Mouse (Mus musculus) retina, embryonic 14.5 days (tissue): ENCODE data around the gene Adamts4.
"Not testable (repeated sequence)": the region's sequence is repeated elsewhere in the genome, so short reads cannot be mapped to it uniquely, and the experiment has no call there.

ENCODE experiments used
- DNase-seq: peaks from one replicate; pipeline ENCODE4 v3.0.0-alpha.2; 2015; ENCODE audit warnings: low spot score

Adamts4 gene

DNA sequence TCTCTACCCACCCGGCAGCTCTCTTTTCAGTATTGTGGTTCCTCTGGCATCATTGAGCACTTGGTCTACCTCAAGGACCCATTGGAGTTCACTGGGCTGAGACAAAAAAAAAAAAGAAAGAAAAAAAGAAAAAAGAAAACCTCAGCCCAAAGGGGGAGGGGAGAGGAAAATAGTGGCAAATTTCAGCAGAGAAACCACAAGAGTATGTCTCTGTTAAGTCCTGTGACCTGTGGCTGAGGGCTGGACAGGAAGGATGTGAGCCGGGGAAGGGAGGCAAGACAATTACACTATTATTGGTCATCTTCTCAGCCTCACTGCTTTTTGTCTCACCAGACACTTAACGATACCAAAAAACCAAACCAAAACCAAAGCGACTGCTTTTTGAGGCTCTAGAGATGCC lies 18.4 kb upstream of the Adamts4 start:
- DNase-seq: no peak

DNA sequence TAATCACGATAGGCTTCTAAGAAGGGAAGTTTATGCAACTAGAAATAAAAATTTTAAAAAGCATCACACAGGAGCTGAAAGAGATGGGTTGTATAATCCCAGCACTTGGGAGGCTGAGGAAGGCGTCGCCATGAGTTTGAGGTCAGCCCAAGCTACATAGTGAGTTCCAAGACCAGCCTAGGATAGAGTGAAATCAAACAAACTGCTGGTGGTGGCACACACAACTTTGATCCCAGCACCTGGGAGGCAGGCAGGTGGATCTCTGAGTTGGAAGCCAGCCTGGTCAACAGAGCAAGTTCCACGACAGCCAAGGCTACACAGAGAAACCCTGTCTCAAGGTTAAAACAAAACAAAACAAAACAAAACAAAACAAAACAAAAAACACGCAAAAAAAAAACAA lies 17.9 kb upstream of the Adamts4 start:
- DNase-seq: no peak

DNA sequence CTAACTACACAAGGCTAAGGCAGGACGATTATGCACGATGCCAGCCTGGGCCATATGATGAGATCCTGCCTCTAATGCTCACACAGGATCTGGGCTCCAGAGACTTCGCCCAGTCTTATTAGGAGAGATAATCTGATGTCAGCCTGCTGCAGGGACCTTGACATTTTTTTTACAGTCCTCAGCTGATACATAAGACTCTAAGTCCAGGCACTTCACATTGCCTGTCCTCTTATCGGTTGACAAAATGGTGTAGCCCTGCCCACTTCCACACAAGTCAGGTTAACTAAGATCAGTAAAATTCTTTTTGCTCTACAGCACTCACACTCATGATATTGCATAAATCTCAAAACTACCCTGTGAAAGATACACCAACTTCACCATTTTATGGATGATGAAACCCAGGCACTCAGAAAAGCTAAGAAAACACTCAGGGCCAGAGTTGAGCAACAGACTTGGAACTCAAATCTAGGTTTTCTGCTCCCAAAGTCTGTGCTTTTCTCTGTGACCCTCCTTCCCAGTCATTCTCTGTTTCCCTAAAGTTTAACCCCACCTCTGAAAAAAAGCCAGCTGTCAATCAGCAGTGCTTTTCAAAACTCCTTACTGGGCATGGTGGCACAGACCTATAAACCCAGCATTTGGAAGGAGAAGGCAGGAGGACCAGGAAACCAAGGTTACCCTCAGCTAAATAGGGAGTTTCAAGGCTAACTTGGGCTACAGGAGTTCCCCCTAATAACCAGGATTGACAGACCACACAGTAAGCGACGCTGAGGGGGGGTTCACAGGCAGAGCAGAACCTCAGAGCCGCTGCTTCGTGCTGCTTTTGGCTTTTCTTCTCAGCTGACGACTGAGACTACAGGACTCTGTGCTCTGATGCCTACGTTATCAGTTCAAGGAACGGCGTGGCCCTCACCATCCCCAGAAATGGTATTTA lies 17.2 kb upstream of the Adamts4 start:
- no peak for DNase-seq

DNA sequence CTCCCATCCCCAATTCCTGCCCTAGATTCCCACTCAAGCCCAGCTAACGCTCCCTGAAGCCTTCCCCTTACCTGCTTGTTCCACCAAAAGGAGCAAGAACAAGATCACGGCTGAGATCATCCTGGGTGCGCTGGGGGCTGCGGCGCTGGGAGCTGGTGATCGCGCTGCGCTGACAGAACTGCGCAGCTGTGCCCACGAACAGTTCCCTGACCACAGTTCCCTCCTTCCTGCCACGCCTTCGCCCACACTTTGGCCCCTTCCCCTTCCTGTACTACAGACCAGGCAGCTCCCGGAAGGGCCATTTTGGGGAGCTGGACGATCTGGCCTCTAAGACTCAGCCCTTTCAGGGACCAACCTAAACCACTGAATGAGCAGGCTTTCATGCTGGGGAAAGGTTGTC lies 16.1 kb upstream of the Adamts4 start, which contains the start of gene Fcer1g:
TSS of gene Fcer1g (minus strand) at position 240 of the 400 bp plus-strand sequence.
- DNase-seq: no peak

DNA sequence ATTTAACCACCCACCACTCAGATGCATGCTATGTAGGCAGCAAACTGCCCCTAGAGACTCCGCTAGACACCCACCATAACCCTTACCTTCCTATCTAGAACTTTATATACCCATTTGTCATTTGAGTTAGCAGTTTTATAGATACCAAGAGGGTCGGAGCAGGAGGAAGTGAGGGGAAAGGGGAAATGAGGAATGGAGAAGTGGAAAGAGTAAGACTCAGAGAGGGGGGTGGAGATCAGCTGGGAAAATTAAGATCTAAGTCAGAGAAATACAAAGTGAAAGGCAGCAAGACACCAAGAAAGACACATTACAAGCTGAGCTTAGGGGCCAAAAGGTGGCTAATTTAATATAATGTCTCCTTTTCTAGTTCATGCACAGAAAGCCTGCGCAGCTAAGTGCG lies 15.7 kb upstream of the Adamts4 start:
- no peak for DNase-seq

DNA sequence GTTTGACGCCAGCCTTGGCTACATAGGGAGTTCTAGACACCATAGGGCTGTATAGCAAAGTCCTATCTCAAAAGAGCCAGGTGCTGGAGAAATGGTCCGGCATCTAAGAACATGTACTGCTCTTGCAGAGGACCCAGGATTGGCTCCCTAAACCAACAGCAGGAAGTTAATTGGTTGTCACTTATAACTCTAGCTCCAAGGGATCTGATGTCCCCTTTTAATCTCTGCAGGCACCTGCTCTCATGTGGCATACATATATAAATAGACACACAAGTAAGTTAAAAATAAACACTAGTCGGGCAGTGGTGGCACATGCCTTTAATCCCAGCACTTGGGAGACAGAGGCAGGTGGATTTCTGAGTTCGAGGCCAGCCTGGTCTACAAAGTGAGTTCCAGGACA lies 14.4 kb upstream of the Adamts4 start:
- no peak for DNase-seq

DNA sequence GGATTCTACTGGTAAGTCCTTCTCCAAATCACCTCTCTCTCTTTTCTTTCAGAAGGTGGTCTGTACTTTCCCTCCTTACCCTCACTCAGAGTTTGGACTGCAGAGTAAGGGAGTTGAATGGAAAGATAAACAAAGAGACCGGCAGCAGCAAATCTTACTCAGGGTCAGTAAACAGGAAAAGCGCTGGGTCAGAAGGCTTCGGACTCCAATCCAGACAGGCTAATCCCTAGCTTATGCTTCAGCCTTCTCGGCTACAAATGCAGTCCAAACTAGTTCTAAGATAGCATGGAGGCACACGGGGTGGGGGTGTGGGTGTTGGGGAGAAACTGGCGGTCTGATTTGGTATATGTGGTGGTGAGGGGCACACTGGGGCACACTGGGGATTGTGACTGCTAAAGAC lies 12.8 kb upstream of the Adamts4 start:
- DNase-seq: no peak

DNA sequence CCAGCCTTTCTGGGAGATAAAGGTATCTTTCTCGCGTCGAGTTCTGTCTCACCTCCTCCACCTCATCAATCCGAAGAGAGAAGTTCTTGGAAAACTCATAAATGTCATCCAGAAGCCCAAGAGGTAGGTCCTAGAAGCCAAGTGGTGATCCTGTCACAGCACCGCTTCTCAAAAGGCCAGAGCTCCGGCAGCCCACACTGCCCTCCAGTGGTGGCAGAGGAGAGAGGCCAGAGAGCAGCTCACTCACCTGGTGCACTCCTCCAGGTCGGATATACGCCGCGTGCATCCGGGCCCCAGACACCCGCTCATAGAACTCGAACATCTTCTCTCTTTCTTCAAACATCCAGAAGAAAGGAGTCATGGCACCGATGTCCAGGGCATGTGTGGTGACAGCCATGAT lies 11.8 kb upstream of the Adamts4 start:
- DNase-seq: peak; percentile 73

DNA sequence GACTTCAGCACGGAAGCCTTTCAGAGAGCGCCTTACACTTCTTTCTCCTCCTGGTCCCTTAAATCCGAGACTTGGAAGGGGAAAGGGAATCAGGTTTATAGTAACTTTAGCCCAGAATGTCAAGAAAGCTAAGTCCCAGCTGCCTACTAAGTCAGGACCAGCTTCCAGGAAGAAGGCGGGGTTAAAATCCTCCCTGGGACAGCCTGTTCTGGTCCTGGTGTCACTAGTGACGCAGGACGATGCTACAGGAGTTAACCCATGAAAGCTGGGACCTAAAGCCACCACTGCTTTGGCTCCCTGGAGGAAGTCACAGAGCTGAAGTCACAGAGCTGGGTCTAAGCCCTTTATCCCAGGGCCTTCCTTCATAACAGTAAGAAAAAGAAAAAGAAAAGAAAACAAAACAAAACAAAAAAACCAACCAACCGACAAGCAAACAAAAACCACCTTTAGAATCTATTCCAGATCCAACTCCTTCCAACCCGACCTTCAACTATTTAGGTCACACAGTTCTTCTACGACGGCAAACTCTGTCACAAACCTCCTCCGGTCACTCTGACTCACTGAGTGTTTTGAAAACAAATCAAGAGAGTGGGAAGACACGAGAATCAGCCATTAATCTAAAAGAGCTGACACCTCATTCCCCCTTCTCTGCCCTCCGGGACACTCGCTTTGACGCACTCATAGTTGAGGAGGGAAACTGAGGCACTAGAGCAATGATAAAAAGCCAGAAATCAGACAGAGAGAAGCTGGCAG lies 10.1 kb upstream of the Adamts4 start:
- no peak for DNase-seq

DNA sequence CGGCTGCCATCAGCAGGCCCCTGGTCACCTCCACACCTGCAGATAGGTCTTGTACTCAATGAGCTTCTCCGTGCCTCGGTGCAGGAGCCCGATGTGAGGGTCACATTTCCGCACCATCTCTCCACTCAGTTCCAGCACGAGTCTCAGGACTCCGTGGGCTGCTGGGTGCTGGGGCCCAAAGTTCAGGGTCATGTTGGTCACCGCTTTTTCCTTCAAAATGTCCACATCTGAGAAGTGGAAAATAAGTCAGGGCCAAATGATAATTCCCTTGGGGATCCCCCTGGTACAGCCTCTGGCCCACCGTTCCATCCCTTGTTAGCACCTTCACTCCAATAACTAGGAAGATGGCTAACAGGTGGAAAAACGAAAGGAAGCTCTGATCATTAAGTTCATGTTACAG lies 9.3 kb upstream of the Adamts4 start:
- no peak for DNase-seq

DNA sequence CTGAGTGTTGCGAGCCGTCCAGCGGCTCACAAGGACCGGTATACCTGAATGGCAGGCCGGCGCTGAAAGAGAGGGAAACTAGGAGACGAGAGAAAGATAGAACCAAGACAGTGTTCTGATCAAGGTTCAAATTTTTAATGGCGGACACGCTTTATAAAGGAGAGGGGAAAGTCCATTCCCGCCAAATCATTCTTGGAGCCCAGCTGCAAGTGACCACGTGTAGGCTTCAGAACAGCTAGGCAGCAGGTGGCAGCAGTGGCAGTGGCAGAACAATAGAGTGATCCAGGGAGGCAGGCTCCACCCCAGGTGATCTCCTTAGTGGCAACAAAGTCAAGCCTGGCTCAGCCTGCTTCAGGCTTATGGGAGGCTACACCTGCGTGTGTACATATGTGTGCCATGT lies 8.3 kb upstream of the Adamts4 start:
- DNase-seq: not testable (repeated sequence)

DNA sequence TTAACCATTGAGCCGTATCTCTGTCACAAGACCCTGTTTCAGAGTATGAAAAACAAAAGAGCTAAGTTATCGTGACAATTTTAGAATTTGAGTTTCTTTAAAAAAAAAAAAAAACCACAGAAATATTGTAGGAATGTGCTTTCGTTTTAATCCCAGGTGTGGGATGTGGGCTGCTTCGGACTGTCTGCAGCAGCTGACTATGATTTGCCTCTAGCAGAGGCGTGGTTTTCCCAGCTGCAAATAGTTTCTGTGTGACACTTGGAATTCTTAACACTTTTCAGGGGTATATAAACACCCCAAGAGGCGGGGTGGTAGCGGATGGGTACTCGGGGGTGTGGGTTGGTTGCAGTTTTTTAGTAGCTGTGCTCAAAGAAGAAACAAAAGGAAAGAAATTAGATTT lies 4.9 kb upstream of the Adamts4 start:
- DNase-seq: no peak

DNA sequence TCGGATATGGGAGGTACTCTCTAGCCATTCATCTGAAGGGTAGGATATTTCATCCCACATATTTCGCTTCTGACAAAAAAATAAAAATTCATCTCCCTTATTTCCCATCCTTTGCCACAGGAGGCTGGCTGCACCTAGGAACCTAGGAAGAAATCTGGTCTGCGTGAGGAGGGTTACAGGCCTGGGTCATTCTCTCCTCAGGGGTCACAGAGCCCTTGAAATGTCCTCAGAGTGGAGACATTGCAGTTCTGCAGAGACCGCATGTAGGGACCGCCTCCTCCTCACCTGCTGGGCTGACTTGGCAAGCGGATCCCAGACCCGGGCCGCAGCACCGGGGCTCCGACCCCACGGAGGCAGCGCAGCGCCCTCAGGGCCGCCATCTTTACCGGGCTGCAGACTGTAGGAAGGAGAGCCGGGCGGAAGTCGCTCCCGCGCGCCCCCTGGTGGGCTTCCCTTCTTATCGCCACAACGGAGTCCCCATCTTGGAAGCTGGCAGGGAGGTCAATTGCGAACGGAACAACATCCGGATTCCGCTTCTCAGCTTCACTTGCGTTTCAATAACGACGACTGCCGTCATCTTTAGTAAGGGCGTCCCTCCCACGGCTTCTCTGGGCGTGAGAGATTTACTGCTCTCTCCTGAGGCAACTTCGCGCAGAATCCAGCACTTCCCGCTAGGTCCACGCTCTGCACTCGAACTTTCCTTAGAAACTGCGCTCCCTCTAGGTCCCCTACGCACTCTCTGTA lies 3.3 kb upstream of the Adamts4 start:
- peak; percentile 100 for DNase-seq

DNA sequence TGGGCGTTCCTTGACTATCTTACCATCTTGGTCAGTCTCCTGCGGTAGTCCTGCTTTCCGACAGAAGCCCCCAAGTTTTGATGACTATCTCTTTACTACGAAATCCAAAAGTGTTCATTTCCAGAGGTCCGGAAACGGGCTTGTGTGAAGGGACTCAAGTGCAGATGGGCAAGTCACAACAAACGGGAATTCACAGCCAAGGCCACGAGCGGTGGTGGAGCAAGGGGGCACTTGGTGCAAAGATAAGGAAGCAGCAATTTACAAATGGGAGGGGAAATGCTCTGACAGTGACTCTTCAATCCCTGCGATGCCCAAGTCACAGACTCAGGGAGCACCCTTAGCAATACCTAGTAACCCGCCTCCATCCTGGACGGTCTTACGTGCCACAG lies 2.8 kb upstream of the Adamts4 start:
- DNase-seq: no peak

DNA sequence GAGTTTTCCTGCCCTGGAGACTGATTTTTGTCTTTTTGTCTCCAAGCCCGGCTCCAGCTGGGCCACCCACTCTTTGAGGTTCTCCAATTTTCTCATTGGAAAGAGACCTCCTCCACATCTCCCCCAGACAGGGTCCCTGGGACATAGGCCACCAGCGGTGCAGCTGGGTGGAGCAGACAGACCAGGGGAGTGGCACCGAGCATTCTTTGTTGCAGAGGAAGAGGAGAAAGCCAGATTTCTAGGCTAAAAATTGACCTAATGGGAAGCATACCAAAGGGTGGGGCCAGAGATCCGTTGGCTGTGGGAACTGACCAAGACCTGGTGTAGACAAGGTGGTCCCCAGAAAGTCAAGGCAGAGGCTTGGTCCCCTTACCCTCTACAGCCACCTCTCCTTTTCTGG lies 2.3 kb upstream of the Adamts4 start:
- no peak for DNase-seq

DNA sequence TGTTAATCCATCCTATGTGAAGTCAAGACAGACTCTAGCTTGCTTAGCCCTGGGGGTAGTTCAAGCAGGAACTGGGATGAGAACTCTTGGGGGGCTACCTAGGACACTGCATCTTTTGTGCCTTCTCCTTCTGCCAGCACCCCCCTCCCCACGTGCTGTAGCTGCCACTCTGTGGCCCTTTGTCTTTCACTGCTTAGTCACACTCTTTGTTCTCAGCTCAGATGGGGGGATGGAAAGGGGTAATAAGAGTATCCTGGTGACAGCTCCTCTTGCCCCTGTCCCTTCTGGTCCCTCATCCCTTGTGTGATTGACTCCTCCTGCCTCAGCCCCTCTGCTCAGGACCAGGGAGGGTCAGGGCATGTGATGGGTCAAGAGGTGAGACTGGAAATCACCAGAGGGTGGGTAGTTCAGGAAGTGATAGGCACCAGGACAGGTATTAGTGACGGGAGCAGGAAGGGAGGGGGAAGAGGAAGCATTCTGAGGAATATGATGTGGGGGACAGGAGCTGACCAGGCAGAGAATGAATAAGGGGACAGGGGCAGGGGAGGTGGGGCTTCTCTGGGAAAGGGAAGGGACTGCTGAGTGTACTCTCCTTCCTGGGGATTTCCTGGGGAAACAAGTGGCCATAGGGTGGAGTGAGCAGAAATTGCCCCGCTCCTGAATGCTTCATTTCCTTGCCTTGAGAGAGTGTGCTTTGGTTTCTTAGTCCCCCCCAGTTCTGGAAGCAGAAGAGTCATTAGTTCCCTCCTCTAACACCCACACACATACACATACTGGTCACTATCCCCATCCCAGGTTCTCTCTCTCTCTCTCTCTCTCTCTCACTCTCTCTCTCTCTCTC lies 1.6 kb upstream of the Adamts4 start:
- DNase-seq: no peak

DNA sequence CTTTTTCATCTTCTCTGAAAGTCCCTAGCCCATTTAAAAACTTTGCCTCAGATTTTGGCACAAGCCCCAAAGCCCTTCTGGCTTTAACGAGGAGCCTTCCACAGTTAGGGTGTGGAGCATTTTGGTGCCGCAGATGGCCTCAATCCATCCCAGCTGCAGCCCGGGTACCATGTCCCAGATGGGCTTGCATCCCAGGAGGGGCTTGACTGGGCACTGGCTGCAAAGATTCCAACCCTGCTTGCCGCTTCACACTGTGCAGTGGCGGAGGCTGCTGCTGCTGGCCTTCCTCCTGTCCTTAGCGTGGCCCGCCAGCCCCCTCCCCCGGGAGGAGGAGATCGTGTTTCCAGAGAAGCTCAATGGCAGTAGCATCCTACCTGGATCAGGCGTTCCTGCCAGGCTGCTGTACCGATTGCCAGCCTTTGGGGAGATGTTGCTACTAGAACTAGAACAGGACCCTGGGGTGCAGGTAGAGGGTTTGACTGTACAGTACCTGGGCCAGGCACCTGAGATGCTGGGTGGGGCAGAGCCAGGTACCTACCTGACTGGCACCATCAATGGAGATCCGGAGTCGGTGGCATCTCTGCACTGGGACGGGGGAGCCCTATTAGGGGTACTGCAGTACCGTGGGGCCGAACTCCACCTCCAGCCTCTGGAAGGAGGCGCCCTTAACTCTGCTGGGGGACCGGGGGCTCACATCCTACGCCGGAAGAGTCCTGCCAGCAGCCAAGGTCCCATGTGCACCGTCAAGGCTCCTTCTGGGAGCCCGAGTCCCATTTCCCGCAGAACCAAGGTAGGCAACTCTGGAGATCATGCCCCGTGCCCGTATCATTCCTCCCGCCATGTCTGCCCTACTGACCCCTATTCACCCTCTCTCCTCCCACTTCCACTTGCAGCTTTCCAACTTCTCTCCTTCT lies 716 bp downstream of the Adamts4 start, which contains the start of gene Ndufs2:
TSS of gene Ndufs2 (minus strand) at position 709 of the 914 bp plus-strand sequence.
- DNase-seq: peak; percentile 38

DNA sequence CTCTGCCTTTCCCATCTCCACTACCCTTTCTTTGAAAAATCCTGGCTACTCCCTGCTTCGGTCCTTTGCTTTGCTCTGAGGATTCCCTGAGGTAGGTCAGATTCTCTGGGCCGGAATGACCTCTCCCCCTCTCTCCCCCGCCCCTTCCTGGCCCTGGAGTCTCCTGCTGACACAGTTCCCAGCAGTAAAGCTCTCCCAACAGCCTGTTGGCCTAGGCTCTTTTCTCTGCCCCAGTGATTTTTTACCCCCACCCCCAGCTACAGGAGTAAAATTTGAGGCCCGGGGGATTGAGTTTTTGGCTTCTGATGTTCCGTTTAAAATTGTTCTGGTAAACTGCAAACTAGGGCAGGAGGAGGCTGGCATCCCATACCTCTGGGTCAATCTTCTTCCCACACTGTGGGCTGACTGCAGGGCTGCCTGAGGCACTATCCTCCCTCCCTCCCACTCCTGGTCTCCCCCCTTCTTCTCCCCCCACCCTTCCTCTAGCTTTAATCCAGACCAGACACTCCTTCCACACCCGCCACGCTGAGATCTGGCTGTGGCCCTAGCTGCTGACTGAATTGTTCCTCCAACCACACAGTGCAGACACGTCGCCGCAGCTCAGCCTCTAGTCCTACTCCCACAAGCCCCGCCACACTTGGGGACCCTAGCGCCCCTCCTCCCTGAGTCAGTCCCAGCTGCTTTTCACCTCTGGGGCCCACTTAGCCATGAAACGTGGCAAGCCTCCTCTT lies 1.5 kb downstream of the Adamts4 start:
- peak; percentile 64 for DNase-seq

DNA sequence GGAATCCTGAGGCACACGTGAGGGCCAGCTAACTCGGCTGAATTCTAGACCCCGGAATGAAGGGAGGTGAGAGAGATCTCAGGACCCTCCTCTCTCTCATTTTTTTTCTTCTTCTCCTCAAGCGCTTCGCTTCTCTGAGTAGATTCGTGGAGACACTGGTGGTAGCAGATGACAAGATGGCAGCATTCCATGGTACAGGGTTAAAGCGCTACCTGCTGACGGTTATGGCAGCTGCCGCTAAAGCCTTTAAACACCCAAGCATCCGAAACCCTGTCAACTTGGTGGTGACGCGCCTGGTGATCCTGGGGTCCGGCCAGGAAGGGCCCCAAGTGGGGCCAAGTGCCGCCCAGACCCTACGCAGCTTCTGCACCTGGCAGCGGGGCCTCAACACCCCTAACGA lies 2.2 kb downstream of the Adamts4 start:
- no peak for DNase-seq
